Mouse (Mus musculus) regulatory T cell (primary cell): ENCODE results near the gene Rnpc3.
"Not testable (repeated sequence)": the region's sequence is repeated elsewhere in the genome, so short reads cannot be mapped to it uniquely, and the experiment has no call there.

Experiments
- in situ Hi-C: fragments of 300-600 bp; cut with MboI, MseI; formaldehyde crosslinking; loops from one replicate; pipeline ENCODE4 v1.15.1; 2025; ENCODE audit warnings: high pct_unique_total_duplicates

Rnpc3 gene

GRCm38 (mm10) chr3:113629606-113630359, at the start of gene Rnpc3:
Rnpc3 (minus strand) TSS chr3:113630149.
- in situ Hi-C loops: no loop called here

GRCm38 (mm10) chr3:113656940-113657339, 27.0 kb upstream of the Rnpc3 start:
- in situ Hi-C loops: no loop called here

DNA sequence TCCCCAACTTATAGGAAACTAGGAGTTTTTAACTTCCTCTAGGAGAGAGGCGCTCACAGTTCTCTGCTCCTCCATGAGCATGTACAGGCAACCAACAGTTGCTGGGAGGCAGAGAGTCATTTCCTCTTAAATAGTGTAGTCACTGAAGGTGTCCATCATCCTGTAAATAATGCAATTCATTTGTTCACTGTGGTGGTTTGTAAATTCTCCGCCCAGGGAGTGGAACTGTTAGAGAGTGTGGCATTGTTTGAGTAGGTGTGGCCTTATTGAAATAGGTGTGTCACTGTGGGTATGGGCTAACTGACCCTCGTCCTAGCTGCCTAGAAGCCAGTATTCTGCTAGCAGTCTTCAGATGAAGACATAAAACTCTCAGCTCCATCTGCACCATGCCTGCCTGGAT, 24.4 kb upstream of the Rnpc3 start:
- in situ Hi-C loops: no loop called here

DNA sequence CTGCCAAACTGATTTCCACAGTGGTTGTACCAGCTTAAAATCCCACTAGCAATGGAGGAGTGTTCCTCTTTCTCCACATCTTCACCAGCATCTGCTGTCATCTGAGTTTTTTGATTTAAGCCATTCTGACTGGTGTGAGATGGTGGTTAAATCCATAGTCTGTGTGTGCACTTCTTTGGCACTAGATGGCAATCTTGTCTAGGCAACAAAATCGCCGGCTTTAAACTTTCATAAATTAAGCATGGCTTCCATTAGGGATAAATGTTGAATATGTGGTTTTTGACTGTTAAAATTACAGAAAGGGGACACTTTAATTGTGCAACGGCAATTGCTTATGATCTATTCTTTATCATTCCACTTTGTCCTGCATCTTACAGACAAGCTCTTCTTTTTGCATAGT, 21.4 kb upstream of the Rnpc3 start:
- in situ Hi-C loops: not testable (repeated sequence)

GRCm38 (mm10) chr3:113639545-113639944, 9.6 kb upstream of the Rnpc3 start:
- in situ Hi-C loops: no loop called here

- in situ Hi-C loops: no loop called here
Observed at GRCm38 (mm10) chr3:113634220-113634619, 4.3 kb upstream of the Rnpc3 start.

DNA sequence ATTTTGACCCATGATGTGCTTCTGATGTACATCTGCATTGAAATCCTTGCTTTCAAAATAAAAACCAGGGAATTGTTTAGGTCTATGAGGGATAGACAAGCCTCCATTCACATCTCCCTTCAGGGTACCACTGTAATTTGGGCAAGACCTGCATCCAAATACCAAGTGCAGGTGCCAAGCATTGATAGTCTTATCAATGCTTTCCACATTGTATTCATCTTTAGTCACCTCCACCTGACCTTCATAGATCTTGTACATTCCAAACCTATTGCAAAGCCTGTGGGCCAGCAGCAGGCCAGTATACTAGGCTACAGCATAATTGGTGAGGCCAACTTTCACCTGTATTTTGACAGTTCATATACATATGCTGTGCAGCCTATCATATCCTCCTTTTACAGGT, 1.7 kb upstream of the Rnpc3 start:
- in situ Hi-C loops: no loop called here

DNA sequence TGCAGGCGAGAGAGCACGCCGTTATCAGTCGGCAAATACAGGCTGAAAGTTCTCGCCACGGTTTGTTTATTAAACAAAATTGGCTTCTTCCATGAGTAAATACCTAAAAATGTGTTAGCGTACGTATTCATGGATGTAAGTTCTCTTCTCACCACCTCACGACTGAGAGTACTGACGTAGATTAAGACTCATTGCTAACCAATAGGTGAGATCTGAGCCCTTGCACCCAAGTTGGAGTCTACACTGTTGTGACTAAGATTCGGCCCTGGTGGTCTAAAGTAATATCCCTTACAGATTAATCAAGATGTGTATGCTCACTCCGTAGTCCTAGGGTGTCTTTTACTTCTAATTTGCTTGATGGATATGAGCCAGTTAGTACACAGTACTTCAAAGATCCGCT, 615 bp upstream of the Rnpc3 start:
- in situ Hi-C loops: no loop called here

DNA sequence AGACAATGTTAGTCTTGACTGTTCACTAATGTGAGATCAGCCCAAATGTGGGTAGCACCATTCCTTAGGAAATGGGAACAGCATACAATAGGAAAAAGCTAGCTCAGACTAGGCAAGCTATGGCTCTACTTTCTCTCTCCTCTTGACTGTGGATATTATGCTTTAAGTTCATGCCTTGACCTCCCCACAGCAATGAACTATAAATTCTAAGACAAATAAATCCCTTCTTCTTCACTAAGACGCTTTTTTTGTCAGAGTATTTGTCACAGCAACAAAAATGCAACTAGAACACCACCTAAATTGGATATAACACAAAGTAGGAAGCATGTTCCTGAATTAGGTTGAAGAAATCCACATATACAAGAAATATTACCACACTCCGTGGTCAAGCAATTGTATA, 23.4 kb downstream of the Rnpc3 start, which contains the start of gene Amy1:
Gene Amy1, minus strand, starts transcription at position 101 of the 400 bp plus-strand sequence.
- in situ Hi-C loops: no loop called here

DNA sequence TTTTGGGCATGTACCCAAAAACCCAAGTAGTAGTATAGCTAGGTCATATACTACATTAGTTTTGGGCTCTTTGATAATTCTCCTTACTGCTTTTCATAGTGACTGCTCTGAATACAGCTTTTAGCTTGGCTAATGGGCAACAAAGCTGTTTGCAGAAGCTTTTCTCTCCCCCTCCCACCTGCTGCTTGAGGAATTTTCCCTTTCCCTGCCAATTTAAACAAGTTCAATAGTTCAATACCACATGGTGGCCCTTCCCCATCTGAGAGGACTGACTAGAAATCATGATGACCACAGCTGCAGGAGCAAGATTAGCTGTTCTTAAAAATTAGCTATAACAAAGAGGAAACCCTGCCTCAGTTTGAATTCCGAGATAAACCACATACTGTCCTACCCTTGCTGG, 39.1 kb downstream of the Rnpc3 start:
- in situ Hi-C loops: no loop called here

DNA sequence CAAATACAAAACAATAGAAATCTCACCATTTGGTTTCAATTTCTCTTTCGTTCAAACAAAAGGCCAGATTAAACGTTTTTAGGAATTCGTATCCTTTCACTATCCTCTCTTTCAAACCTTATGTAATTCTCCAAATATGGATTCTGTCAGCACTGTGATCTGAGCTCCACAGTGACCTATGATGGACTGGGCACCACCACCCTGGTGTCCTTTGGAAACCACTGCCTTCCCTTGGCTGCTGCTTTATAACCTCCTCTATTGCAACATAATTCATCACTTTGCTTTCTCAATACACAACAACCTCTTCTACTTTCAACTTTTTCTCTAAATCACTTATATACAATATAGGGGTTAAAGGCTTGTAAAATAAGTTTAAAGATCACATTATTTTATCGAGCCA, 55.4 kb downstream of the Rnpc3 start:
- in situ Hi-C loops: loop anchor here (25.0 kb wide), 1 partner anchor 1587 kb away; no protein-coding TSS in a partner anchor

- in situ Hi-C loops: loop anchor here (25.0 kb wide), 1 partner anchor 1587 kb away; no protein-coding TSS in a partner anchor
Observed at GRCm38 (mm10) chr3:113574138-113574537, 55.8 kb downstream of the Rnpc3 start.

DNA sequence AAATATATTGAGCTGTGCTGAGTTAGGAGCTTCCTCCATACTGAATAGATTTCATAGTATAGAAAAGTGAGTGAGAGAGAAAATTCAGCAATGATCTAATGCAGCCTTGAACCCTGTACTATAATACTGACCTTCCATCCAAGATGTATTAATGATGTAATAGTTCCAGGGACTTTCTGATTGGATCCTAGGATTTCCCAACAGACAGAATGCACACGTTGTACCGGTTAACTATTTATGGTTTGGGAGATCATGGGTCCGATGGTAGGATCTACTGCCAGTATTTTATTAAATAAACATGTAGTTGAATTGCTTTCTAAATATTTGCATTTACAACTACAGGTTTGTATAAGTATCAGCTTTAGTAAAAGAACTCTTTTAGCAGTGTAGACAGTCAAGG, 57.8 kb downstream of the Rnpc3 start:
- in situ Hi-C loops: loop anchor here (25.0 kb wide), 1 partner anchor 1585 kb away; no protein-coding TSS in a partner anchor
